Mouse (Mus musculus): ENCODE data around the gene Camta2.

The Camta2 gene

GRCm38 (mm10) chr11:70658521-70658920 is 29.4 kb downstream of the Camta2 start:
- TF ChIP-seq GATA4 (IDR thresholded peaks at IDR 0.05; ENCODE audit: insufficient replicate concordance, low read length): no peak

DNA sequence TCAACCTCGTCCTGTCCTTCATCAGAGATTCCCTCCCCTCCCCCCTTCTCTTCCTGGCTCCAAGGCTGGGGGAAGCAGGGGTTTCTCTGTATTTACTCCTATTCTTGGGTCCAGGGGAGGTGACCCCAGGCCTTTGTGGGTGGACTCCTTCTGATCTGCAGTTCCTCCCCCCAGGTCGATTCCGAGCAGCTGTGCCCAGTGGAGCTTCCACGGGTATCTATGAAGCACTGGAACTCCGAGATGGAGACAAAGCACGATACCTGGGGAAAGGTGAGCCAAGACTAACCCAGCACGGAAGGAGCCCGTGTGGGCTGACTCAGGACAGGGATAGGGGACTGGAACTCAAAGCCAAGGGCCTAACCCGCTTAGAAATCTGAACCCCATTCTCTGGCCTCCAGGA is 29.9 kb downstream of the Camta2 start:
- no peak for TF ChIP-seq GATA4 (IDR thresholded peaks at IDR 0.05; ENCODE audit: insufficient replicate concordance, low read length)

DNA sequence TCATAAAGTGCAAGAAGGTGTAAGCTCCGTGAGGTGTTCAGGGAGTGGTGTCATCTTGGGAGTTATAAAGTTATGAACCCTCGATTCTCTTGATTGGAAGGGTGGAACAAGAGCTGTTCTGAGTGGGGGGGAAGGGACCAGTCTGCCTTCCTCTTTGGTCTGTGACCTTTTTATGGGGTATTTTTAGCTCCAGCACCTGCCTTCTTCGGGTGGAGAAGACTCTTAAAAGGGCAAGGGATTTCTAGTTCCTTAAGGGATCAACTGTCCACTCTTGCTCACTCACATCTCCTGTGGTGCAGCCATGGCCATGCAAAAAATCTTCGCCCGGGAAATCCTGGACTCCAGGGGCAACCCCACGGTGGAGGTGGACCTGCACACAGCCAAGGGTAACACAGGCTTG is 30.3 kb downstream of the Camta2 start:
- TF ChIP-seq GATA4 (IDR thresholded peaks at IDR 0.05; ENCODE audit: insufficient replicate concordance, low read length): no peak

GRCm38 (mm10) chr11:70656964-70657363 is 30.9 kb downstream of the Camta2 start, which contains the start of gene Eno3:
Gene Eno3, plus strand, starts transcription at chr11:70657202.
- TF ChIP-seq GATA4 (IDR thresholded peaks at IDR 0.05; ENCODE audit: insufficient replicate concordance, low read length): no peak

DNA sequence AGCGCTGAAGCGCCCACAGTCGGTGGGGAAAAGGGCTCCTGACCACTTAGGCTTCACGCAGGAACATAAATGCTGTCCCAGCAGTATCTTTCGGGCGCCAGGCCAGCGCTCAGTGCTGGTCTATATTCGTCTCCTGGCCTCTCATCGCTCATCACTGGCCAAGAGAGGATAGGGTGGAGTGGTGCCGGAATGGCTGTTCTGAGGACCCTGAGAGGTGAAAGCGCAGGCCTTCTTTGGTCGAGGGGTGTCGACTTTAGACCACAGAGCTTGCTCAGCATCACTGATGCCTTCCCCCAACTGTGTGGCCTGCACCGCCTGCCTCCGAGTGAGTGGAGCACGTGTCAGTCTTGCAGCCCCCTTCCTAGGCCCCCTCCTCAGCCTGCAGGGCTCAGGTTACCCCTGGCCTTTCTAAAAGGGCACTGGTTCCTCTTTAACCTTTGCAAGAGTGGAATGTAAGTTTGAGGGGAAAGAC is 31.4 kb downstream of the Camta2 start:
- TF ChIP-seq GATA4 (IDR thresholded peaks at IDR 0.05; ENCODE audit: insufficient replicate concordance, low read length): no peak

GRCm38 (mm10) chr11:70655571-70656455 is 32.1 kb downstream of the Camta2 start:
- TF ChIP-seq GATA4 (IDR thresholded peaks at IDR 0.05; ENCODE audit: insufficient replicate concordance, low read length): peak; percentile 55; the same call in 1 of the 2 replicates

DNA sequence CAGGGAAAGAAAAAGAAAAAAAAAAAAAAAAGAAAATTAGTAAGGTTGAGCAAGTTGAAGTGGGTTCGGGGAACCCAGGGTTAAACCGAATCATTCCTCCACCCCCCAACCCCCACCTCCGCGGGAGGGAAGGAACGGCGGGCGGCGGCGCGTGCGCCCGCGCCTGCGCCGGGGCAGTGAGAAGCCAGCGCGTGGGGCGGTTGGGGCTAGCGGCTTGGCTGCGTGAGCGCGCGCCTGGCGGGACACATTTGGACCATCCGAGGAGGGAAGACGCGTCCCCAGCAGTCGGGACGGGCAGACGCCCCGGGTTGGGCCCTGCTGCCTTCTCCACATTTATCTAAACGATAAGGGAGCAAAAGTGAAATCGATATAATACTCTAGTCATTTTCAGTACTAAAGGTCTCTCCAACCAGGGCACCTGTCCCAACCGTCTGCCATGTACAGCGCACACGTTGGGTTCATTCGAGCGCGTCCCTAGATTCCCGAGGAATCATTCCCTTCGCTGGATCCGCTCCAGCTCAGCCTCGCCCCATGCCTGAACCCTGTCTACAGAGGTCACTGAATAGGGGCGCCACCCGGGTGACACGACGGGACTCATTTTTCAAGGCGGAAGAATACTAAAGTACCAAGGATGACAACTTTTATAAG is 32.9 kb downstream of the Camta2 start:
- TF ChIP-seq GATA4 (IDR thresholded peaks at IDR 0.05; ENCODE audit: insufficient replicate concordance, low read length): peak; percentile 38; the same call in 1 of the 2 replicates

DNA sequence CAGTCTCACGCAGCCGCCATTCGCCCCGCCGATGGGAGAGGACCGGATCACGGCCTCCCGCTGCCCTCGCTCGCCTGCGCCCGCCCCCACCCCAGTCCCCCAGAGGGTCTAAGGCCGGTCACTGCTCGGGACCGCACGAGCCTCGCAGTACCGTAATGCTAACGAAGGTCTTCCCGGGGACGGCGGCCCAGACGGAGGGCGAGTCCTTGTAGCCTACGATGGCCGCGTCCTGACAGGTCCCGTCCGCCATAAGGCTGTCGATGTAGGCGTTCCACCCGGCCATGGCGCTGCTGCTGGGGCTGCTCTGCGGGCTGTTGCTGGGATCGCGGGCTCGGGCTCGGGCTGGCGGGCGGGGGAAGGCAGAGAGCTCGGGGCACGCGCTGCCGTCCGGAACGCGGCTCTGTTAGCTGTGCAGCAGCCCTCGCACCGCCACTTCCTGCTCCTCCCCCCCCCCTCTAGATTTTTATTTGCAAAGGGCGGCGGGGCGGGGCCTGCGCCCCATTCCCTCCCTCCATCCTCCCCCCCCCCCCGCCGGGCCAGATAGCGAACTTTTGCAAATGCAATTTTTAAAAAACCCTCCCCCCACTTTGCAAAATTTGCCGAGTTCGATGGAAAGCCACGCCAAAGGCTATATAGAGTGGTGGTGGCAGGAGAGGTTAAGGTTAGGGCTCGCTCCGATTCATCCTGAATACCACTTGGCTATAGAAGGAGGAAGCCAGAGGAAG is 33.5 kb downstream of the Camta2 start, which contains the start of gene Pfn1:
Gene Pfn1, minus strand, starts transcription at position 447 of the 725 bp plus-strand sequence.
- TF ChIP-seq GATA4 (IDR thresholded peaks at IDR 0.05; ENCODE audit: insufficient replicate concordance, low read length): no peak

GRCm38 (mm10) chr11:70653345-70654197 is 34.3 kb downstream of the Camta2 start:
- TF ChIP-seq GATA4 (IDR thresholded peaks at IDR 0.05; ENCODE audit: insufficient replicate concordance, low read length): peak; percentile 8; the same call in 1 of the 2 replicates

DNA sequence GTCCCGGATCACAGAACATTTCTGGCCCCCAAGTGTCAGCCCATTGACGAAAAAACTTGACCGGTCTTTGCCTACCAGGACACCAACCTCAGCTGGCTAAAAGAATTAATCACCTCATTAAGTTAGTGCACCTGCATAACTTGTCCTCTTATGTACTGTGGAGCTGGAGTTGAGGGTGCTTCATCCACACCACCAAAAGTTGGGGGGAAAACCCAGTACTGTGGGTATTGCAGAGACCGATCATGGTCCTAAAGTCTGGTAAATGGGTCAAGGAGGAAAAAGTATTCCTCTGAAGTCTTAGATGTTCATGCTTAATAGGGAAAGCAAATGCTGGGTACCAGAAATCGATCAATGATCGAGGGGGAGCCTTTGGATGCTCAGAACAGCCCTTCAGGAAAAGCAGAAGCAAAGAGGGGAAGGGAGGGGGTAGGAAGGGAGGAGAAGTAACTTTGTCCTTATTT is 35.0 kb downstream of the Camta2 start:
- no peak for TF ChIP-seq GATA4 (IDR thresholded peaks at IDR 0.05; ENCODE audit: insufficient replicate concordance, low read length)

DNA sequence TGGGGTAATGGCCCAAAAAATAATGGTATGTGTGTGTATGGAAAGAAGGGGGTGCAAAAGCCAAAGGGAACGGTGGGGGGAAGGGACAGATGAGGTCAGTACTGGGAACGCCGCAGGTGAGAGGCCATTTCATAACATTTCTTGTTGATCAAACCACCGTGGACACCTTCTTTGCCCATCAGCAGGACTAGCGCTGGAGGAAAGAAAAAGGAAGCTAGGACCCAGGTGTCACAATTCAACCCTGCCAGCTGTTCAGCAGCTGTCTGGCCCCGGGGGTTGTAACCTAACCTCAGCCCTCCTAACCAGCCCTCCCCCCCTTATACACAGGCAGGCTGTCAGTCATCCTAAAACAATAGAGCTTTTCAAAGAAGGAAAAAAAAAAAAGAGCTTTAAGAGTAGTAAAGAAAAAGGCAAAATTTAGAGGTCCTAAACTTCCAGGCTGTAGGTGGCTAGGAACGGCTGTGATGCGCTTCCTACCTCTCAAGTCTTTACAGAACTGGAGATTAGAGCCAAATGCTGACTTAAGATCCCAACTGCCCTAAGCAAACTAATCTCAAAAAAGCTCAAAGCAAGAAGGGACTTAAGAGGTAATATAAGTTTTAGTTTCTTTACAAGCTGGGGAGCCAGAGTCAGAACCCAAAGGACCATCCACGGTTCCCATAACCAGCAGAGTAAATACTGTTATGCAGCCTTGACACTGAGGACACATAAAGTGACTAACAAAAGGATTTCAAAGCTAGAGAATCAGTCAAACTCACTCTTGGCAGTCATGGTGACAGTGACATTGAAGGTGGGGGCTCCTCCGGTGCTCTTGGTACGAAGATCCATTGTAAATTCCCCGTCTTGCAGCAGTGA is 35.6 kb downstream of the Camta2 start:
- no peak for TF ChIP-seq GATA4 (IDR thresholded peaks at IDR 0.05; ENCODE audit: insufficient replicate concordance, low read length)

DNA sequence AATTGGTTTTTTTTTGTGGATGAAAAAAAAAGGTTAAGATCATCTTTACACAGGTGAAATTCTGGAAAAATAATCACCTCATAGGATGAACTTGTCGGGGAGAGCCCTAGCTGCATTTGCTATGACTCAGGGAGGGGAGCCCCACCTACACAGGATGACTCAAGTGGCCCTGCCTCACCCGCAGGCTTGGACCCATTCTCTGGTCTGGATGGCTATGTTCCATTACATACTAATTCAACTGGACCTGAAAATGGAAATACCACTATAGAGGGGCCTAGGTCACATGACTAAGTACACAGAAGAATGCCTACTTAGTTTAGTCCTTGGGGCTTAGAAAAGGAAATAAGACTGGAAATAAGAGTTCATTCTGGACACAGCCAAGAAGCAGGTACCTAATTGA is 36.5 kb downstream of the Camta2 start:
- TF ChIP-seq GATA4 (IDR thresholded peaks at IDR 0.05; ENCODE audit: insufficient replicate concordance, low read length): no peak

Measured in liver, adult (tissue).